Mouse (Mus musculus) c-Kit-positive CD71-negative TER-119-negative erythroid progenitor cells, embryonic 14.5 days (primary cell): ENCODE data around the gene Rhag.

Experiments used
- DNase-seq: peaks from one replicate; pipeline ENCODE4 v3.0.0-alpha.2; 2013; ENCODE audit warnings: low read depth

Rhag gene

DNA sequence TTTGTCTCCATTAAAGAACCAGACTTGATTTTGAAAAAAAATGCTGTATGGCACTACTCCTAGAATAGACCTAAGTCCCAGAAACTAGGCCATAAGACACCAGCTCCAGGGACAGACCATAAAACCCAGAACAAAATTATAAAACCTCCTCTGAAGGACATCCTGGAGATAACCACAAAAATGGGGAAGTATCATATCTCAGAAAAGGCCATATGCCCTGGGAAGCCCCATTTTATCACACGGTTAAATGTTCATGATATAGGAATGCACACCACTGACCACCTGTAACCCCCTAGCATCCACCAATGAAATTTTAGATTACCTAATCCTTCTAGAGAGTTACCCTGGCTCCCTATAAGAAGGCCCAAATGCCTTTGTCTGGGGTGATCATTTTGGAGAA, 64.6 kb downstream of the Rhag start:
- no peak for DNase-seq

DNA sequence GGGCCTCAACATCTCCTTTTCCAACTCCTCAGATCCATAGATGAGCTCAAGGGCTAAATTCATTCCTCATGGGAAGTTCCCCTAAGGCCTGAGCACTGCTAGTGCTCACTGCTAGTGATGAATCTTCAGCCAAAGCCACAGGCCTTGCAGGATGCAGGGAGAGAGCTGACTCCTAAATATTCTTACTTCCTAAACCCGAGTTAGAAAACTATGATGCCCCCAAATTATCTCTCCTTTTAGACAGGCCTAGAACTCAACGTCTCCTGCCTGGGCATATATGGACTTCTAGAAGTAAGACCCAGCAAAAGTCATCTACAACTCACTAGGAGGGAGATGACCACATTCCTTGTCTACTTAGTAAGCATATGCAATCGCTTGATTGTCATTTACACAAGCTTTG, 66.8 kb downstream of the Rhag start:
- DNase-seq, result no peak

DNA sequence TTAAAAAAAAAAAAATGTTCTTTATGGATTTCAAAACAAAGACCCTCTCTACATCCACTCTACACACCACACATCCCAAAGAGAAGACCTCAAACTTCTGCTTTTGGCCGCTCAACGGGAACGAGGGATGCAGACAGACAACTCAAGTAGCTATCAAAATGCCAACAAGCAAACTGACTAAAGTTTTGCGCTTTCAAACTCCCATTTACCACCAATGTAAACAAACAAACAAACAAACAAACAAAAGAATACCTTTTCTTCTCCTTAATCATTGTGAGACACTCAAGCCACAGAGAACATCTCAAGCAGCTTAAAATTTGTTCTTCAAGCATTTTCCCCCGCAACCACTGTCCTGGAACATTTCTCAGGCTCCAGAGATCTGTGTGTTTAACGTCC, 68.6 kb downstream of the Rhag start:
- DNase-seq, result no peak

DNA sequence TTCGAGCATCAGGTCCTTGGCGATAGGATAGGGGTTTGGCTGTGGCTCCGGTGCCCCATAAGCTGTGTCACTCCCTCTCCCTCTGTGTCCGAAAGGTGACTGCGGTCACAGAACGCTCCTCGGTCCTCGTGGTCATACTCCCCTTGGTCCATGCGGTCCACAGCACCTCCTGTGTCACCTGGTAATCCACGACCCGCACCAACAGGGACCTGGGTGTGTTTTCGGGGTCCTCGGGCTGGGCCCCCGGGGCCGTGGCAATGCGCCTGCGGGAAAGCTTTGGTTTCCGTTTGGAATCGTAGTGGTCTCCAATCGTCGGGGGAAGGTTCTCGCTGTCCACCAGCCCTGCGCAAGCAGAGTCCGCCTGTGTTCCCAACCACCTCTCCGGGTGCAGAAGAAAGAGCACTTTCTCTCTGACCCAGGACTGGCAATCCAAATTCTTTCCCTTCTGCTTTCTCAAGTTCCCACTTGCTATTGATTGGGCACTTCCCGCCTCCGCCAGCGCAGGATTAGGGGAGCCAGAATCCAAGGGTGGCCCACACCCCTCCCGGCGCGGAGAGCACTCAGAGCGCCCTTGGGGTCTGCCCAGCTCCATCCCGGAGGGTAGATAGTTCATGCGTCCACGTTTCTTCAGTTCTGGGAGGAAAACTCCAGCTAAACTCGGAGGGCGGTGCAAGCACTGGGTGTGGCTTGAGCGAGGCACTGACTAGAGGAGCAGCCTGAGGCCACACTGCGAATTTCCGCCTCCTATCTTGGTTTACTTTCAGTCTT, 69.2 kb downstream of the Rhag start, which contains the start of gene 9130008F23Rik:
Gene 9130008F23Rik (minus strand): TSS at position 636 of the 768 bp plus-strand sequence.
- DNase-seq, result peak; percentile 41

DNA sequence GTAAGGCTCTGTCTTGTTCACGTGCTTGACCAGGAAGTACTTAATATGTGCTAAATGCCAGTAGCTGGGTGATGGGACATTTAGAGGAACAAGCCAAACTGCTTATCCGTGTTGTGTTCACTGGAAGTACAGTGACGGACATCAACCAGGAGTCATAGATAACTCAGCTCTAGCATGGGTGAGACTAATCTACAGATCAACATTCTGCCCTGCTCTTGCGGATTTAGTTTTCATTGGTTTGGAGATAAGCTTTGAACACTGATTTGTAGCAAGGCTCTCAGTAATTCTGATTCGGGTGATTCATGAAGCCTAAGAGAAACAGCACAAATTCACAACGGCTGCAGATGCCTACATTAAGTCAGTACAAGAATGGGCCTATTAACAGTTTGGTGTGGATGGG, 71.2 kb downstream of the Rhag start:
- no peak for DNase-seq

DNA sequence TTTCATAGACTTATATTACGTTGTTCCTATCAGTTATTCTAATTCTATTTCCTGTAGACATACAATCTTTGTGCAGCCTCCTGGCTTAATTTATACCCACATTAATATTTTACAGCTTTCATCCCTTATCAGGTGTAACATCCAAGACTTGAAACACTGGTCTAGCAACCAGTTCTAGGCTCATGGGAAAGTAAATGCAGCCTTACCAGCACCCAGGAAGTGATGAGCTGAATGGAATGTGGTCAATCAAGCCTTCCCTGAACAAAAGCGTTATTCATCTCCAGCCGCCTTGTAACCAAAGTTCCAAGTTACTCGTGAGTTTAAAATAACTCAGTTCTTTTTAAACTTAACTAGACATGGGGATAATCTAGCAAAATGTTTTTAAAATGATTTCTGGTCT, 74.2 kb downstream of the Rhag start:
- DNase-seq, result no peak

DNA sequence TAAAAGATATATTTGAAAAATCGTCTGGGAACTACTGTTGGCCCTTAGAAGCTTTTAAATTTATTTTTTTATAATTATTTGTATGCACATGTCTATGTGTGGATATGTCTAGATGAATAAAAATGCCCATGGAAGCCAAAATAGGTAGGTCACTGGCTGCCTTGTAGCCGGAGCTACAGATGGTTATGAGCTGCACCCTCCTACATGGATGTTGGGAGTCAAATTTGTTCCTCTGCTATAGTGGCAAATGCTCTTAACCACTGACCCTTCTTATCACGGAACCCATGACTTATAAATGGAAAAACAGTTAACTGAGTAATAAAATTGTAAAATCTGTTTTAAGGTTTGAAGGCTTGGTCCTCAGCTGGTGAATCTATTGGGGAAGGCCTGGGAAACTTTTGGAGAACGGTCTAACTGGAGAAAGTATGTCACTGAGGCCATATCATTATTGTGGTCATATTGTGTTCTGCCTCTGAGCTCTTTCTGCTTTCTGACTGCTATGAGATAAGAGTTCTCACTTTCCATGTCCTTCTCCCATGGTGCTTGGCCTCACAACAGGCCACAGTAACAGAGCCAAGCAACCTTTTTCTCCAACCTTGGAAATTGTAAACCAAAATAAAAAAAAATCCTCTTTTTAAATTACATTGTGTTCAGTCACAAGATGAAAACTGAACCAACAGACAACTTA, 77.1 kb downstream of the Rhag start:
- no peak for DNase-seq
